In genomic region chr3:32939802-32940501, GRCm38 (mm10) we compare ENCODE assay signal across 22 mouse cellular contexts.
A peak's percentile ranks its signal among the peaks of the same experiment; 100 is the strongest.
DNase-seq lines count a peak whose midpoint lies in the region; ATAC-seq and TF ChIP-seq lines count a peak whose summit lies in the region.
"Had no signal": no experiment of that assay in that cellular context is flagged by ENCODE, and none has a peak within 500 bp of the region (broad histone marks: within the 10 kb centered on the region; RNA-seq: fewer than 3 reads in every experiment).

No protein-coding gene starts in this region.

- peaks cover 5% of the 10 kb centered on the region; the same call in 1 of the 2 replicates for H3K4me1 ChIP-seq in heart, postnatal 0 days (ENCODE audit: control insufficient read depth, insufficient read depth)
- peaks cover 7% of the 10 kb centered on the region for H3K4me1 ChIP-seq in heart, embryonic 10.5 days
- H3K4me1 ChIP-seq in midbrain, embryonic 14.5 days (ENCODE audit: control insufficient read depth, insufficient read depth, low read length) = no peaks in the 10 kb centered on the region
- H3K4me1 ChIP-seq: embryonic facial prominence, embryonic 12.5 days; forebrain, embryonic 13.5 days; limb, embryonic 12.5 days; megakaryocyte, embryonic 14.5 days; stomach, embryonic 15.5 days had no signal

- TF ChIP-seq EP300 in heart, postnatal 0 days (IDR thresholded peaks at IDR 0.05; ENCODE audit: low read depth) = no peak

- no peak for TF ChIP-seq CTCF in heart, postnatal 0 days (IDR thresholded peaks at IDR 0.05; ENCODE audit: low read depth)

- no peak overlapping the region for H3K9ac ChIP-seq in heart, postnatal 0 days (replicated peaks; ENCODE audit: low read depth, low read length)
- H3K9ac ChIP-seq in midbrain, embryonic 14.5 days (replicated peaks; ENCODE audit: low read length) = no peak overlapping the region
- H3K9ac ChIP-seq: embryonic facial prominence, embryonic 12.5 days; forebrain, embryonic 13.5 days; limb, embryonic 12.5 days; stomach, embryonic 15.5 days had no signal

- peak; percentile 15 for DNase-seq in adrenal gland, postnatal 10 days
- DNase-seq in adrenal gland, postnatal 4 days (ENCODE audit: low spot score in 2 of 2) = no peak
- DNase-seq in heart, postnatal 0 days (ENCODE audit: low spot score) = no peak
- no peak for DNase-seq in heart, embryonic 10.5 days (ENCODE audit: low spot score)
- peak; percentile 6 for DNase-seq in kidney, postnatal 10 days
- no peak for DNase-seq in kidney, adult 11 months
- DNase-seq in brain, adult 2 months (ENCODE audit: low read depth, low spot score) = peak; percentile 30
- DNase-seq in midbrain, embryonic 14.5 days = no peak
- DNase-seq: adrenal gland, postnatal 25 days; cerebellum, adult 2 months; gastrocnemius, postnatal 14 days; heart, adult 2 months; lung, adult 18-20 months; lung, postnatal 14 days had no signal

- 61% methylated on average over 8 of the region's 8 CpGs for WGBS in heart, postnatal 0 days
- 71% methylated on average over 8 of the region's 8 CpGs for WGBS in heart, embryonic 10.5 days
- WGBS in midbrain, embryonic 14.5 days = 86% methylated on average over 8 of the region's 8 CpGs

- H3K27me3 ChIP-seq in heart, postnatal 0 days (ENCODE audit: control insufficient read depth, insufficient read depth, low read length) = no peaks in the 10 kb centered on the region
- H3K27me3 ChIP-seq in heart, embryonic 10.5 days (ENCODE audit: insufficient read depth, poor library complexity, severe bottlenecking) = no peaks in the 10 kb centered on the region
- no peaks in the 10 kb centered on the region for H3K27me3 ChIP-seq in midbrain, embryonic 14.5 days (ENCODE audit: control insufficient read depth, insufficient read depth, low read length)
- H3K27me3 ChIP-seq: embryonic facial prominence, embryonic 12.5 days; forebrain, embryonic 13.5 days; limb, embryonic 12.5 days; megakaryocyte, embryonic 14.5 days; stomach, embryonic 15.5 days had no signal

- H3K27ac ChIP-seq in heart, postnatal 0 days (ENCODE audit: low read depth) = no peak overlapping the region
- H3K27ac ChIP-seq in heart, embryonic 10.5 days = no peak overlapping the region
- no peak overlapping the region for H3K27ac ChIP-seq in midbrain, embryonic 14.5 days (replicated peaks; ENCODE audit: low read depth, low read length)
- H3K27ac ChIP-seq: embryonic facial prominence, embryonic 12.5 days; forebrain, embryonic 13.5 days; heart, adult 2 months; kidney, postnatal 0 days; limb, embryonic 12.5 days; stomach, embryonic 15.5 days had no signal

- no peak overlapping the region for H3K4me2 ChIP-seq in heart, postnatal 0 days (ENCODE audit: low read depth, low read length)
- H3K4me2 ChIP-seq in midbrain, embryonic 14.5 days (ENCODE audit: low read length) = no peak overlapping the region
- H3K4me2 ChIP-seq: embryonic facial prominence, embryonic 12.5 days; forebrain, embryonic 13.5 days; limb, embryonic 12.5 days; stomach, embryonic 15.5 days had no signal

- no peaks in the 10 kb centered on the region for H3K9me3 ChIP-seq in heart, postnatal 0 days (replicated peaks; ENCODE audit: control insufficient read depth, low read length)
- H3K9me3 ChIP-seq in heart, embryonic 10.5 days = no peaks in the 10 kb centered on the region
- H3K9me3 ChIP-seq in midbrain, embryonic 14.5 days (ENCODE audit: control insufficient read depth, low read length) = no peaks in the 10 kb centered on the region
- H3K9me3 ChIP-seq: embryonic facial prominence, embryonic 12.5 days; forebrain, embryonic 13.5 days; limb, embryonic 12.5 days; stomach, embryonic 15.5 days had no signal

- peak; percentile 22; the same call in 1 of the 2 replicates for ATAC-seq in heart, postnatal 0 days (ENCODE audit: insufficient read depth, low read depth)
- no peak for ATAC-seq in midbrain, embryonic 14.5 days (ENCODE audit: low FRiP score, low TSS enrichment)
- ATAC-seq: midbrain, embryonic 16.5 days had no signal

- peaks cover 7% of the 10 kb centered on the region; the same call in 1 of the 2 replicates for H3K36me3 ChIP-seq in heart, postnatal 0 days (replicated peaks; ENCODE audit: control insufficient read depth, insufficient read depth, low read length)
- peaks cover 15% of the 10 kb centered on the region for H3K36me3 ChIP-seq in heart, embryonic 10.5 days
- H3K36me3 ChIP-seq in midbrain, embryonic 14.5 days (ENCODE audit: control insufficient read depth, insufficient read depth, low read length) = no peaks in the 10 kb centered on the region
- H3K36me3 ChIP-seq: embryonic facial prominence, embryonic 12.5 days; limb, embryonic 12.5 days; stomach, embryonic 15.5 days had no signal

- H3K4me3 ChIP-seq in heart, postnatal 0 days (ENCODE audit: low read depth, low read length) = no peak overlapping the region
- H3K4me3 ChIP-seq in heart, embryonic 10.5 days = no peak overlapping the region
- H3K4me3 ChIP-seq in midbrain, embryonic 14.5 days (replicated peaks; ENCODE audit: low read depth, low read length) = no peak overlapping the region
- H3K4me3 ChIP-seq: embryonic facial prominence, embryonic 12.5 days; erythroblast, embryonic 14.5 days; forebrain, embryonic 13.5 days; heart, adult 2 months; limb, embryonic 12.5 days; megakaryocyte, embryonic 14.5 days; stomach, embryonic 15.5 days had no signal

Comparison
In these comparisons a context has a peak if more than half of its experiments do, and no peak if none do; other contexts are left out.
1. DNase-seq: peak in adrenal gland, postnatal 10 days (single experiment), kidney, postnatal 10 days (single experiment) and brain, adult 2 months (single experiment); none in adrenal gland, postnatal 4 days (0 of 2), heart, postnatal 0 days (single experiment), heart, embryonic 10.5 days (single experiment), kidney, adult 11 months (single experiment) and midbrain, embryonic 14.5 days (single experiment).